Mouse (Mus musculus) left cerebral cortex, adult 11 months (tissue): ENCODE measurements around the gene Nfyb.

Source experiments
- DNase-seq: peaks from one replicate; pipeline ENCODE4 v3.0.0; 2022; ENCODE audit warnings: low spot score

Gene Nfyb

GRCm38 (mm10) chr10:82779831-82780230 is 15.9 kb upstream of the Nfyb start:
- no peak for DNase-seq

GRCm38 (mm10) chr10:82778791-82779549 is 15.0 kb upstream of the Nfyb start:
- no peak for DNase-seq

- no peak for DNase-seq
Observed at GRCm38 (mm10) chr10:82777886-82778285, 13.9 kb upstream of the Nfyb start.

GRCm38 (mm10) chr10:82777075-82777474 is 13.1 kb upstream of the Nfyb start:
- DNase-seq: no peak

GRCm38 (mm10) chr10:82774841-82775240 is 10.9 kb upstream of the Nfyb start:
- DNase-seq: no peak

GRCm38 (mm10) chr10:82771595-82772170 is 7.7 kb upstream of the Nfyb start:
- no peak for DNase-seq

GRCm38 (mm10) chr10:82770713-82771112 is 6.8 kb upstream of the Nfyb start:
- DNase-seq: no peak

GRCm38 (mm10) chr10:82768901-82769300 is 5.0 kb upstream of the Nfyb start:
- no peak for DNase-seq

- no peak for DNase-seq
Observed at GRCm38 (mm10) chr10:82762756-82763681, 925 bp downstream of the Nfyb start.

- DNase-seq: no peak
Observed at GRCm38 (mm10) chr10:82761037-82761811, 2.7 kb downstream of the Nfyb start.

GRCm38 (mm10) chr10:82759706-82760105 is 4.2 kb downstream of the Nfyb start:
- DNase-seq: no peak

GRCm38 (mm10) chr10:82758878-82759277 is 5.1 kb downstream of the Nfyb start:
- no peak for DNase-seq

- DNase-seq: no peak
Observed at GRCm38 (mm10) chr10:82758368-82758767, 5.6 kb downstream of the Nfyb start.

- DNase-seq: no peak
Observed at GRCm38 (mm10) chr10:82757341-82757740, 6.6 kb downstream of the Nfyb start.

- no peak for DNase-seq
Observed at GRCm38 (mm10) chr10:82756466-82756865, 7.5 kb downstream of the Nfyb start.

GRCm38 (mm10) chr10:82755213-82755890 is 8.6 kb downstream of the Nfyb start:
- no peak for DNase-seq

GRCm38 (mm10) chr10:82754642-82755041 is 9.3 kb downstream of the Nfyb start:
- DNase-seq: no peak

- no peak for DNase-seq
Observed at GRCm38 (mm10) chr10:82752921-82753320, 11.0 kb downstream of the Nfyb start.

- no peak for DNase-seq
Observed at GRCm38 (mm10) chr10:82750778-82751177, 13.2 kb downstream of the Nfyb start.

GRCm38 (mm10) chr10:82746988-82747850 is 16.7 kb downstream of the Nfyb start:
- DNase-seq: no peak
